Mouse (Mus musculus) heart, embryonic 11.5 days (tissue): ENCODE results near the gene Klhl22. TPM values are rescaled to one million over a fixed set of nuclear protein-coding genes. Genes with fewer than 3 reads are reported as not detected.

ENCODE experiments used
- ATAC-seq: fragments of 200-750 bp; cut with Nextera tagmentation; replicated peaks from 2 replicates; pipeline ENCODE4 v1.8.0; 2017; ENCODE audit warnings: moderate library complexity; ENCODE audit not compliant: insufficient number of reproducible peaks, low FRiP score, low TSS enrichment
- H3K27ac ChIP-seq: fragments of 300-500 bp; sonication (generic); 2 replicates; pipeline ENCODE4 v1.5.1; 2014; ENCODE audit warnings: mild to moderate bottlenecking, low read depth, low read length
- H3K27me3 ChIP-seq: fragments of 300-500 bp; sonication (generic); 2 replicates; pipeline ENCODE4 v1.6.1; 2014; ENCODE audit warnings: mild to moderate bottlenecking, low read length, mixed read lengths; ENCODE audit not compliant: control insufficient read depth, insufficient read depth
- H3K36me3 ChIP-seq: fragments of 300-500 bp; sonication (generic); 2 replicates; pipeline ENCODE4 v1.6.1; 2014; ENCODE audit warnings: mild to moderate bottlenecking, low read length, moderate library complexity, mixed read lengths; ENCODE audit not compliant: control insufficient read depth, insufficient read depth
- H3K4me1 ChIP-seq: fragments of 300-500 bp; sonication (generic); 2 replicates; pipeline ENCODE4 v1.6.1; 2014; ENCODE audit warnings: low read length; ENCODE audit not compliant: control insufficient read depth, insufficient read depth
- H3K4me2 ChIP-seq: fragments of 300-500 bp; sonication (generic); 2 replicates; pipeline ENCODE4 v1.6.1; 2014; ENCODE audit warnings: mild to moderate bottlenecking, moderate library complexity
- H3K4me3 ChIP-seq: fragments of 300-500 bp; sonication (generic); 2 replicates; pipeline ENCODE4 v1.5.1; 2014; ENCODE audit warnings: low read depth, low read length
- H3K9ac ChIP-seq: fragments of 300-500 bp; sonication (generic); 2 replicates; pipeline ENCODE4 v1.6.1; 2014; ENCODE audit warnings: mild to moderate bottlenecking, low read depth, low read length, moderate library complexity
- H3K9me3 ChIP-seq: fragments of 300-500 bp; sonication (generic); replicated peaks from 2 replicates; pipeline ENCODE4 v1.6.1; 2016; ENCODE audit warnings: low read length; ENCODE audit not compliant: control insufficient read depth
- WGBS: fragments of 180-500 bp; shearing (Covaris S2); extraction: QIAGEN DNeasy Blood & Tissue Kit; methylation state at CpG from one replicate; pipeline ENCODE4 v1.1.7; 2014; ENCODE audit not compliant: insufficient replicate concordance; 5-methylcytosine and 5-hydroxymethylcytosine counted together
- polyA plus RNA-seq: library from polyadenylated mRNA; unstranded; fragments of >200 nt; fragmentation: Nextera tagmentation; extraction: Ambion mirVana; gene quantifications from 2 replicates; pipeline ENCODE4 v1.2.1, GENCODE M21; 2014

Klhl22 gene
- polyA plus RNA-seq, 1 experiment from 2014 or later = 43.2 TPM

GRCm38 (mm10) chr16:17743279-17743678 lies 16.1 kb upstream of the Klhl22 start:
- Histone ChIP-seq H3K9me3 (peaks cover 2% of the 10 kb centered on the region; the same call in 1 of the 2 replicates), H3K36me3 (no peaks in the 10 kb centered on the region), H3K4me3 (no peak overlapping the region), H3K27ac (no peak overlapping the region), H3K4me1 (no peaks in the 10 kb centered on the region), H3K4me2 (no peak overlapping the region), H3K9ac (no peak overlapping the region), H3K27me3 (no peaks in the 10 kb centered on the region)
- 47% methylated on average over 4 of the region's 4 CpGs for WGBS
- no peak for ATAC-seq

GRCm38 (mm10) chr16:17744536-17744935 lies 14.9 kb upstream of the Klhl22 start:
- no peak overlapping the region for H3K4me3 ChIP-seq
- no peaks in the 10 kb centered on the region for H3K4me1 ChIP-seq
- peaks cover 2% of the 10 kb centered on the region; the same call in 1 of the 2 replicates for H3K9me3 ChIP-seq
- no peaks in the 10 kb centered on the region for H3K36me3 ChIP-seq
- H3K27me3 ChIP-seq = no peaks in the 10 kb centered on the region
- H3K27ac ChIP-seq = no peak overlapping the region
- WGBS = 4% methylated on average over 1 of the region's 1 CpGs
- H3K4me2 ChIP-seq = no peak overlapping the region
- H3K9ac ChIP-seq = no peak overlapping the region
- ATAC-seq = no peak

- H3K9me3 ChIP-seq = peaks cover 2% of the 10 kb centered on the region; the same call in 1 of the 2 replicates
- no peak overlapping the region for H3K27ac ChIP-seq
- H3K9ac ChIP-seq = no peak overlapping the region
- no peak for ATAC-seq
- no peak overlapping the region for H3K4me3 ChIP-seq
- H3K4me1 ChIP-seq = no peaks in the 10 kb centered on the region
- no peak overlapping the region for H3K4me2 ChIP-seq
- H3K36me3 ChIP-seq = no peaks in the 10 kb centered on the region
- H3K27me3 ChIP-seq = no peaks in the 10 kb centered on the region
- WGBS = 70% methylated on average over 2 of the region's 2 CpGs
Observed at GRCm38 (mm10) chr16:17745067-17745466, 14.4 kb upstream of the Klhl22 start.

- H3K4me2 ChIP-seq = no peak overlapping the region
- no peaks in the 10 kb centered on the region for H3K9me3 ChIP-seq
- H3K27me3 ChIP-seq = no peaks in the 10 kb centered on the region
- no peak for ATAC-seq
- H3K9ac ChIP-seq = no peak overlapping the region
- H3K27ac ChIP-seq = peak overlapping the region; percentile 29; the same call in 1 of the 2 replicates
- peaks cover 6% of the 10 kb centered on the region; the same call in 1 of the 2 replicates for H3K4me1 ChIP-seq
- no peaks in the 10 kb centered on the region for H3K36me3 ChIP-seq
- no peak overlapping the region for H3K4me3 ChIP-seq
- WGBS = 13% methylated on average over 3 of the region's 3 CpGs
Observed at GRCm38 (mm10) chr16:17753001-17753400, 6.4 kb upstream of the Klhl22 start.

GRCm38 (mm10) chr16:17753686-17754085 lies 5.7 kb upstream of the Klhl22 start:
- Histone ChIP-seq H3K4me2 (no peak overlapping the region), H3K4me3 (no peak overlapping the region), H3K27ac (0 out of 2 replicates have a peak overlapping the region, but pooled peaks have one; percentile 29), H3K36me3 (no peaks in the 10 kb centered on the region), H3K4me1 (peaks cover 6% of the 10 kb centered on the region; the same call in 1 of the 2 replicates), H3K27me3 (no peaks in the 10 kb centered on the region), H3K9me3 (no peaks in the 10 kb centered on the region), H3K9ac (no peak overlapping the region)
- 39% methylated on average over 1 of the region's 1 CpGs for WGBS
- ATAC-seq = no peak

GRCm38 (mm10) chr16:17757756-17758155 lies 1.7 kb upstream of the Klhl22 start:
- Histone ChIP-seq H3K9ac (no peak overlapping the region), H3K9me3 (no peaks in the 10 kb centered on the region), H3K4me1 (peaks cover 17% of the 10 kb centered on the region), H3K27me3 (no peaks in the 10 kb centered on the region), H3K36me3 (no peaks in the 10 kb centered on the region), H3K4me2 (no peak overlapping the region), H3K4me3 (no peak overlapping the region), H3K27ac (no peak overlapping the region)
- no peak for ATAC-seq
- 97% methylated on average over 1 of the region's 1 CpGs for WGBS

- H3K27ac ChIP-seq = peak overlapping the region; percentile 66
- no peaks in the 10 kb centered on the region for H3K36me3 ChIP-seq
- H3K27me3 ChIP-seq = no peaks in the 10 kb centered on the region
- peak; percentile 11; the same call in 1 of the 2 replicates for ATAC-seq
- H3K4me2 ChIP-seq = peak overlapping the region; percentile 93
- WGBS = 46% methylated on average over 9 of the region's 9 CpGs
- H3K9me3 ChIP-seq = no peaks in the 10 kb centered on the region
- H3K4me1 ChIP-seq = peaks cover 13% of the 10 kb centered on the region
- peak overlapping the region; percentile 63 for H3K4me3 ChIP-seq
- peak overlapping the region; percentile 52; the same call in 1 of the 2 replicates for H3K9ac ChIP-seq
Observed at GRCm38 (mm10) chr16:17758902-17759301, 516 bp upstream of the Klhl22 start.

GRCm38 (mm10) chr16:17759813-17760321 lies 449 bp downstream of the Klhl22 start:
- ATAC-seq = peak; percentile 40
- peak overlapping the region; percentile 73 for H3K9ac ChIP-seq
- peak overlapping the region; percentile 63 for H3K4me3 ChIP-seq
- H3K27ac ChIP-seq = peak overlapping the region; percentile 67
- WGBS = 1% methylated on average over 46 of the region's 54 CpGs
- no peaks in the 10 kb centered on the region for H3K36me3 ChIP-seq
- H3K27me3 ChIP-seq = no peaks in the 10 kb centered on the region
- peaks cover 15% of the 10 kb centered on the region for H3K4me1 ChIP-seq
- H3K9me3 ChIP-seq = no peaks in the 10 kb centered on the region
- peak overlapping the region; percentile 93 for H3K4me2 ChIP-seq

- Histone ChIP-seq H3K36me3 (no peaks in the 10 kb centered on the region), H3K9me3 (no peaks in the 10 kb centered on the region), H3K9ac (0 out of 2 replicates have a peak overlapping the region, but pooled peaks have one; percentile 73), H3K4me1 (peaks cover 15% of the 10 kb centered on the region), H3K4me2 (peak overlapping the region; percentile 93), H3K4me3 (peak overlapping the region; percentile 63), H3K27ac (no peak overlapping the region), H3K27me3 (no peaks in the 10 kb centered on the region)
- 35% methylated on average over 8 of the region's 8 CpGs for WGBS
- ATAC-seq = no peak
Observed at GRCm38 (mm10) chr16:17760657-17761056, 1.2 kb downstream of the Klhl22 start.
